Mouse (Mus musculus) embryonic fibroblast, embryonic 13.5 days (primary cell): ENCODE data around the gene Six1.

ENCODE experiments used
- CTCF ChIP-seq: IDR thresholded peaks from 2 replicates; pipeline ENCODE4 v1.5.1; 2011; ENCODE audit warnings: mild to moderate bottlenecking, control low read depth, low read length, moderate library complexity, borderline replicate concordance; ENCODE audit not compliant: insufficient read depth
- POLR2A ChIP-seq: IDR thresholded peaks from 2 replicates; pipeline ENCODE4 v1.6.1; 2011; ENCODE audit warnings: low read depth, mild to moderate bottlenecking, control low read depth, low read length, moderate library complexity

GRCm38 (mm10) chr12:73016171-73016570, 37.5 kb downstream of the Six1 start:
- TF ChIP-seq POLR2A, result no peak
- no peak for TF ChIP-seq CTCF
